Mouse (Mus musculus) MEL (cell line): ENCODE results near the gene Adamtsl3.

Experiments
- CHD1 ChIP-seq: IDR thresholded peaks from 2 replicates; pipeline ENCODE4 v1.6.1; 2012; ENCODE audit warnings: low read depth, mild to moderate bottlenecking, inconsistent platforms, low read length, improper control_type of control experiment
- CTCF ChIP-seq, 3 experiments: IDR thresholded peaks in 2 of 3; conservative IDR thresholded peaks in 1 of 3; 2 replicates each; pipeline ENCODE4 v1.5.1; 2011 to 2012; ENCODE audit warnings: low read length in 3 of 3, low read depth in 2 of 3, mild to moderate bottlenecking in 2 of 3, improper control_type of control experiment in 1 of 3, inconsistent platforms in 1 of 3, mixed read lengths in 1 of 3, moderate library complexity in 1 of 3; ENCODE audit not compliant: control insufficient read depth in 1 of 3, insufficient read depth in 1 of 3, poor library complexity in 1 of 3, severe bottlenecking in 1 of 3
- E2F4 ChIP-seq: IDR thresholded peaks from 2 replicates; pipeline ENCODE4 v1.6.1; 2011; ENCODE audit warnings: low read depth, low read length, improper control_type of control experiment, borderline replicate concordance
- ELF1 ChIP-seq: IDR thresholded peaks from 2 replicates; pipeline ENCODE4 v1.6.1; 2014; ENCODE audit warnings: low read depth, mild to moderate bottlenecking, inconsistent platforms, low read length, improper control_type of control experiment, moderate library complexity
- GATA1 ChIP-seq: IDR thresholded peaks from 2 replicates; pipeline ENCODE4 v1.6.1; 2011; ENCODE audit warnings: low read depth, low read length, improper control_type of control experiment
- MAFK ChIP-seq: IDR thresholded peaks from 2 replicates; pipeline ENCODE4 v1.6.1; 2011; ENCODE audit warnings: low read depth, mild to moderate bottlenecking, low read length, improper control_type of control experiment, borderline replicate concordance
- MYB ChIP-seq: IDR thresholded peaks from 2 replicates; pipeline ENCODE4 v1.6.1; 2011; ENCODE audit warnings: mild to moderate bottlenecking, low read depth, low read length, improper control_type of control experiment
- SIN3A ChIP-seq: IDR thresholded peaks from 2 replicates; pipeline ENCODE4 v1.6.1; 2012; ENCODE audit warnings: low read length, improper control_type of control experiment, inconsistent platforms

DNA sequence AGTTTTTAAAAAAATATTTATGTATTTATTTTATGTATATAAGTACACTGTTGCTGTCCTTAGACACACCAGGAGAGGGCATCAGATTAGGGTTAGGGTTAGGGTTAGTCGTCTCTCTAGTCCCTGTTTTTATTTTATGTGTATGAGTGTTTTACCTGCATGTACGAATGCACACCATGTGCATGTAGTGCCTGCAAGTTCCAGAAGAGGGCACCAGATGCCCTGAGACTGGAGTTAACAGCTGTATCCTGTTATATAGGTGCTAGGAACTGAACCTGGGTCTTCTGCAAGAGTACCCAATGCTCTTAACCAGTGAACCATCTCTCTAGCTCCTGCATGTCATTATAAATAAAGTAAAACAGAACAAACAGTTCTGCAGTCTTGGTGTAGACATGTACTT lies 48.3 kb upstream of the Adamtsl3 start:
- no peak for TF ChIP-seq E2F4
- TF ChIP-seq CTCF (IDR thresholded peaks at IDR 0.05 in 2 of 3, conservative IDR thresholded peaks at IDR 0.05 in 1 of 3; ENCODE audit: control insufficient read depth in 1 of 3, insufficient read depth in 1 of 3, low read depth in 2 of 3, low read length in 3 of 3, poor library complexity in 1 of 3, severe bottlenecking in 1 of 3): peak; percentile 14 to 30 (median 27); a peak in 2 of 6 replicates
- no peak for TF ChIP-seq CHD1
- no peak for TF ChIP-seq ELF1
- TF ChIP-seq MAFK: no peak
- TF ChIP-seq SIN3A: no peak
- TF ChIP-seq MYB: no peak
- no peak for TF ChIP-seq GATA1
